Mouse (Mus musculus) kidney, postnatal 14 days (tissue): ENCODE data around the gene Nek3.

Source experiments
- DNase-seq: peaks from one replicate; pipeline ENCODE4 v3.0.0; 2022; ENCODE audit warnings: mixed read lengths

Nek3 gene

DNA sequence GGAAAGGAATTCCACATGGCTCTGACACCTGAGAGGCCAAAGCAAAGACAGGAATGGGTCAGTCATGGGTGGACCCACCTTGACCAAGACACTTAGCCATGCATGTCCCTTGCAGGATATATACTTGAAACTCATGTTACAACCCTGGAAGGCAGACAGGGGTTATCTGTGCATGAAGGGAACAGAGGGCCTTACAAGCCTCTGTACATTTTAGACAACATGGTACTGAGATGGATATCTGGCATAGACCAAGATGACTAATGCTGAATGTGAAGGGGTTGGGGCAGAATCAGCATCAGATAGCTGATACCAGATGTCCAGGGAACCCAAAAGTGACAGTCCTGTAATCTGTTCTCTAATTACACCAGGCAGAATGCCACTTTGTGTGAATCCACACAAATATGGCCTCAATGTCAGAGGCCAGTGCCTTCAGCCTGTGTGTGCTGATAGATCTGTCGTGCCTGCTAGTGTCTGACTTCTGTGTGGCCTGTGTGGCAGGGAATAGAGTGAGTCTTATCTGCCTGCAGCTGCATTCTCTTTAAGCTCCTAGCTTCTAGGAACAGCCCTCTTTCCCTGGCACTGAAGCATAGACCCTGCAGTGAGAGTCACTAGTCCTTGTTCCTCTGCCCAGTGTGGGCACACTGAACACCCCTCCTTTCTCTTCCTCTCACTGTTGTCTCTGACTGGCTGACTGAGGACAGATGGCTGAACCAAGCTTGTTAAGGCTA lies 22.3 kb downstream of the Nek3 start:
- no peak for DNase-seq

GRCm38 (mm10) chr8:22142592-22142991 lies 23.6 kb downstream of the Nek3 start:
- no peak for DNase-seq

GRCm38 (mm10) chr8:22141836-22142385 lies 24.3 kb downstream of the Nek3 start:
- DNase-seq: no peak

GRCm38 (mm10) chr8:22136462-22136861 lies 29.8 kb downstream of the Nek3 start:
- DNase-seq: peak; percentile 7

DNA sequence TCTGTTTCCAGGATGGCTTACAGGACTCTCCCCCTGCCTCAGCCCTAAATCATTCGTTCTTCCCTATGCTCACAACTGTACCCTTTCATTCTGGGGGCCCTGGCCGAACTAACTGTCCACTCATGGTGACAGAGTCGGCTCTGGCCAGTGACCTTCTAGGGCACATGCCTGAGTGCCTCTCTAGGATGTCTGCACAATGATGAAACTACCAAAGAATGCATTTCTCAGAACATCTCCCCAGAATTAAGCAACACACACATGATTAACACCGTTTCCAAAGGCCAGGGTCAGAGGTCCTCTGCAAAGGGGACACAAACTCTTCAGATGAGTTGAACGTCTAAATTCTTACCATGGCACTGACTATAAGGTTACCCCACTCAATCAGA lies 31.5 kb downstream of the Nek3 start:
- DNase-seq: no peak

- no peak for DNase-seq
These were observed 32.0 kb downstream of the Nek3 start for GRCm38 (mm10) chr8:22134078-22134749.

GRCm38 (mm10) chr8:22132062-22132461 lies 34.2 kb downstream of the Nek3 start:
- DNase-seq: no peak

GRCm38 (mm10) chr8:22124220-22125152 lies 41.7 kb downstream of the Nek3 start, which contains the start of gene Nek5:
TSS of gene Nek5 (minus strand) at chr8:22125053.
- DNase-seq: peak; percentile 68

DNA sequence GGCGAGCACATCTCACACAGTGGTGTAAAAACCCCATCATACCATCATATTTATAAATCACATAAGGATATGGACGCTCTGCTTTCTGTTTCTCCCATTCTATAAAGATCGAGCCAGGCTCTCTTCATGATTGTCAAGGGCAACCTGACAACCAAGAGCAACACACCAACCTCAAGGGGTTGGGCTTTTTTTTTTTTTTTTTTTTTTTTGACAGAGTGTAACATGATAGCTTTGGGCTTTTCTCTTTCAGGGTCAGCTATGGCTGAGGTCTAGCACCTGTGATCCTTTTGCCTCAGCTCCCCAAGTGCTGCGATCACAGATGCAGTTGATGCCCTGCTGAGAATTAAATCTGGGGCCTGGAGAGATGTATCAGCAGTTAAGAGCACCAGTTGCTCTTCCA lies 59.2 kb downstream of the Nek3 start:
- no peak for DNase-seq

DNA sequence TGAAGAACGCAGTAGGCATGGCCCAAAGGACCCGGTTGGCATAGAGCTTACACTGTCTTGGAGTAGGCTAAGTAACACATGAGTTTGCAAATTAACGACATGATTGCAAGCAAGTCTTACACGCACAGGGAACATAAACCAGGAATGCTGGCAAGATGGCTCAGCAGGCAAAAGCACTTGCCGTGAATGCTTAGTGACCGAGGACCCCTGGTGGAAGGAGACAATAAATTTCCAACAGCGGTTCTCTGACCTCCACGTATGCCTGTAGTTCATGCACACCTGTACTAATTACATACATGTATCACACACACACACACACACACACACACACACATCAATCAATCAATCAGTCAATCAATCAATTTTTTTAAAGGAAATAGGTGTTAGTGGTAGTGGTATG lies 74.7 kb downstream of the Nek3 start:
- DNase-seq: peak; percentile 2

DNA sequence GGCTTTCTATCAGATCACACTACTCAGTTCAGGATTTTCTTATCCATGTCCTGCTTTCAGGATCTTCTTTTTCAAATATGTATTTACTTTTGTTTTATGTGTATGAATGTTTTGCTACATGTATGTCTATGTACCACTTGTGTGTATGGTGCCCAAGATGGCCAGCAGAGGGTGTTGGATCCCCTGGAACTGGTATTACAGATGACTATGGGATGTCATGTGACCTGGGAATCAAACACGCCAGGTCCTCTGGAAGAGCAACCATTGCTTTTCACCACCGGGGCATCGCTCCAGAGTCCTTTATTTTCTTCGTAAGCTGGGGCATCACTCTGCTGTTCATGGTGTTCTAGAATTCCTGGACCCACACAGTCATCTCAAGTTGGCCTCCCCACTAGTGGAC lies 77.0 kb downstream of the Nek3 start:
- DNase-seq: no peak

GRCm38 (mm10) chr8:22079313-22080007 lies 86.8 kb downstream of the Nek3 start:
- no peak for DNase-seq
